In genomic region chr2:110274160-110274559, GRCm38 (mm10) we compare ENCODE assay signal across 11 mouse cellular contexts. TPM values are rescaled to one million over a fixed set of nuclear protein-coding genes. Genes with fewer than 3 reads are reported as not detected.
A peak's percentile ranks its signal among the peaks of the same experiment; 100 is the strongest.
DNase-seq lines count a peak whose midpoint lies in the region; ATAC-seq lines count a peak whose summit lies in the region.
"Had no signal": no experiment of that assay in that cellular context is flagged by ENCODE, and none has a peak within 500 bp of the region (broad histone marks: within the 10 kb centered on the region; RNA-seq: fewer than 3 reads in every experiment).

No protein-coding gene starts in this region.

- DNase-seq in heart, adult 18-20 months: peak; percentile 54 to 71
- DNase-seq in ovary, postnatal 14 days (ENCODE audit: low spot score): peak; percentile 7
- DNase-seq in ovary, postnatal 36 days (ENCODE audit: low spot score): no peak
- DNase-seq in heart, postnatal 36 days: peak; percentile 4 to 33
- DNase-seq in neural tube, embryonic 10.5 days (ENCODE audit: extremely low spot score, low spot score): no peak
- DNase-seq: thymus, adult 2 months had no signal

- H3K4me1 ChIP-seq in heart, embryonic 11.5 days (ENCODE audit: control insufficient read depth, insufficient read depth, low read length): no peaks in the 10 kb centered on the region
- H3K4me1 ChIP-seq in stomach, embryonic 15.5 days: no peaks in the 10 kb centered on the region
- H3K4me1 ChIP-seq: hindbrain, embryonic 10.5 days; midbrain, embryonic 15.5 days had no signal

- no peak overlapping the region for H3K9ac ChIP-seq in heart, embryonic 11.5 days (ENCODE audit: low read depth, low read length)
- H3K9ac ChIP-seq in stomach, embryonic 15.5 days: no peak overlapping the region
- H3K9ac ChIP-seq: midbrain, embryonic 15.5 days had no signal

- H3K9me3 ChIP-seq in heart, embryonic 11.5 days (replicated peaks; ENCODE audit: control insufficient read depth, low read length): no peaks in the 10 kb centered on the region
- no peaks in the 10 kb centered on the region for H3K9me3 ChIP-seq in stomach, embryonic 15.5 days
- H3K9me3 ChIP-seq: hindbrain, embryonic 10.5 days; midbrain, embryonic 15.5 days had no signal

- no peaks in the 10 kb centered on the region for H3K27me3 ChIP-seq in heart, embryonic 11.5 days (ENCODE audit: control insufficient read depth, insufficient read depth, low read length)
- H3K27me3 ChIP-seq in stomach, embryonic 15.5 days (replicated peaks): no peaks in the 10 kb centered on the region
- H3K27me3 ChIP-seq: midbrain, embryonic 15.5 days had no signal

- intact Hi-C loops in heart, postnatal 36 days (cut with DNase I): no loop called here

- H3K27ac ChIP-seq in heart, embryonic 11.5 days (ENCODE audit: low read depth, low read length): no peak overlapping the region
- no peak overlapping the region for H3K27ac ChIP-seq in stomach, embryonic 15.5 days
- H3K27ac ChIP-seq: hindbrain, embryonic 10.5 days; midbrain, embryonic 15.5 days had no signal

- WGBS in heart, embryonic 11.5 days (ENCODE audit: insufficient replicate concordance): 57% methylated on average over 2 of the region's 2 CpGs
- 37% methylated on average over 2 of the region's 2 CpGs for WGBS in stomach, embryonic 15.5 days

- H3K4me3 ChIP-seq in heart, embryonic 11.5 days (ENCODE audit: low read depth, low read length): no peak overlapping the region
- H3K4me3 ChIP-seq in stomach, embryonic 15.5 days (replicated peaks): no peak overlapping the region
- H3K4me3 ChIP-seq: hindbrain, embryonic 10.5 days; midbrain, embryonic 15.5 days had no signal

- ATAC-seq in heart, embryonic 11.5 days (replicated peaks; ENCODE audit: insufficient number of reproducible peaks, low FRiP score, low TSS enrichment): no peak
- peak; percentile 58; the same call in 1 of the 2 replicates for ATAC-seq in stomach, embryonic 15.5 days (ENCODE audit: insufficient read depth, low FRiP score, low read depth)
- no peak for ATAC-seq in megakaryocyte progenitor cell, adult 5-6 weeks (replicated peaks; ENCODE audit: poor library complexity)
- ATAC-seq: midbrain, embryonic 15.5 days had no signal

- no peaks in the 10 kb centered on the region for H3K36me3 ChIP-seq in heart, embryonic 11.5 days (ENCODE audit: control insufficient read depth, insufficient read depth, low read length)
- no peaks in the 10 kb centered on the region for H3K36me3 ChIP-seq in stomach, embryonic 15.5 days
- H3K36me3 ChIP-seq: hindbrain, embryonic 10.5 days; midbrain, embryonic 15.5 days had no signal

- no peak overlapping the region for H3K4me2 ChIP-seq in heart, embryonic 11.5 days
- H3K4me2 ChIP-seq in stomach, embryonic 15.5 days: no peak overlapping the region
- H3K4me2 ChIP-seq: midbrain, embryonic 15.5 days had no signal

RNA-seq across cellular contexts. Expression of gene Bbox1, which starts 40.2 kb away (rescaled TPM):
- total RNA-seq in heart, adult 18-20 months (2021): under 1 TPM in 1 of 2 experiments, not detected in 1; 0.49 TPM
- not detected in 2 replicates for polyA plus RNA-seq in heart, embryonic 11.5 days (2014; fragmentation: Nextera tagmentation; extraction: Ambion mirVana)
- total RNA-seq in heart, postnatal 36 days (2021): not detected
- 0.26 and 0.63 TPM in 2 replicates for polyA plus RNA-seq in stomach, embryonic 15.5 days (2015; fragmentation: Nextera tagmentation; extraction: Ambion mirVana)
- not detected in 2 replicates for total RNA-seq in megakaryocyte progenitor cell, adult 5-6 weeks (2015)
- not detected in 2 replicates for total RNA-seq in megakaryocyte progenitor cell, adult 5-6 weeks (2017)
- polyA plus RNA-seq: hindbrain, embryonic 10.5 days had no signal

Comparison
In these comparisons a context has a peak if more than half of its experiments do, and no peak if none do; other contexts are left out.
1. DNase-seq: peak in heart, adult 18-20 months (2 of 2), ovary, postnatal 14 days (single experiment) and heart, postnatal 36 days (2 of 2); none in ovary, postnatal 36 days (single experiment) and neural tube, embryonic 10.5 days (single experiment).